Mouse (Mus musculus) midbrain, embryonic 14.5 days (tissue): ENCODE measurements at regions not wholly inside any gene's neighbourhood (a gene's known extent, or its start where the extent isn't known, plus 50 kb on each side); places are given as distances from the start of the nearest gene placed in this dataset.
A peak's percentile ranks its signal among the peaks of the same experiment; 100 is the strongest.

Source experiments
- ATAC-seq: fragments of 200-750 bp; cut with Nextera tagmentation; 2 replicates; pipeline ENCODE4 v1.8.0; 2017; ENCODE audit warnings: moderate number of reproducible peaks, moderate library complexity; ENCODE audit not compliant: low FRiP score, low TSS enrichment
- DNase-seq: peaks from one replicate; pipeline ENCODE4 v3.0.0-alpha.2; 2015
- H3K27ac ChIP-seq: fragments of 300-500 bp; sonication (generic); replicated peaks from 2 replicates; pipeline ENCODE4 v1.5.1; 2014; ENCODE audit warnings: mild to moderate bottlenecking, low read depth, low read length, moderate library complexity
- H3K27me3 ChIP-seq: fragments of 300-500 bp; sonication (generic); 2 replicates; pipeline ENCODE4 v1.6.1; 2014; ENCODE audit warnings: low read length, control low read depth, mixed read lengths; ENCODE audit not compliant: control insufficient read depth, insufficient read depth
- H3K36me3 ChIP-seq: fragments of 300-500 bp; sonication (generic); 2 replicates; pipeline ENCODE4 v1.6.1; 2014; ENCODE audit warnings: low read length, control low read depth; ENCODE audit not compliant: control insufficient read depth, insufficient read depth
- H3K4me1 ChIP-seq: fragments of 300-500 bp; sonication (generic); 2 replicates; pipeline ENCODE4 v1.6.1; 2014; ENCODE audit warnings: mild to moderate bottlenecking, antibody characterized with exemption, low read length, control low read depth; ENCODE audit not compliant: control insufficient read depth, insufficient read depth
- H3K4me2 ChIP-seq: fragments of 300-500 bp; sonication (generic); 2 replicates; pipeline ENCODE4 v1.6.1; 2014; ENCODE audit warnings: mild to moderate bottlenecking, low read length, moderate library complexity
- H3K4me3 ChIP-seq: fragments of 300-500 bp; sonication (generic); replicated peaks from 2 replicates; pipeline ENCODE4 v1.5.1; 2014; ENCODE audit warnings: low read depth, low read length
- H3K9ac ChIP-seq: fragments of 300-500 bp; sonication (generic); replicated peaks from 2 replicates; pipeline ENCODE4 v1.6.1; 2014; ENCODE audit warnings: mild to moderate bottlenecking, low read length, moderate library complexity
- H3K9me3 ChIP-seq: fragments of 300-500 bp; sonication (generic); 2 replicates; pipeline ENCODE4 v1.6.1; 2016; ENCODE audit warnings: low read length, control low read depth, mixed read lengths; ENCODE audit not compliant: control insufficient read depth
- WGBS: fragments of 180-500 bp; shearing (Covaris S2); extraction: QIAGEN DNeasy Blood & Tissue Kit; methylation state at CpG from one replicate; pipeline ENCODE4 v1.1.7; 2014; 5-methylcytosine and 5-hydroxymethylcytosine counted together

- Histone ChIP-seq H3K27me3 (no peaks in the 10 kb centered on the region), H3K4me1 (no peaks in the 10 kb centered on the region)
These were observed 322.7 kb downstream of the Rnf144a start for GRCm38 (mm10) chr12:26092311-26092710.

GRCm38 (mm10) chr12:26091865-26092264, 323.2 kb downstream of the Rnf144a start:
- no peaks in the 10 kb centered on the region for H3K27me3 ChIP-seq

More at GRCm38 (mm10) chr12:26092311-26092710, 322.7 kb downstream of the Rnf144a start:
- Histone ChIP-seq H3K4me3 (no peak overlapping the region), H3K4me2 (no peak overlapping the region), H3K27ac (no peak overlapping the region), H3K9ac (no peak overlapping the region), H3K9me3 (no peaks in the 10 kb centered on the region), H3K36me3 (no peaks in the 10 kb centered on the region)
- 73% methylated on average over 5 of the region's 5 CpGs for WGBS
- ATAC-seq = no peak
- no peak for DNase-seq

GRCm38 (mm10) chr12:26088389-26088788, 326.7 kb downstream of the Rnf144a start:
- Histone ChIP-seq H3K4me2 (no peak overlapping the region), H3K27me3 (no peaks in the 10 kb centered on the region), H3K9me3 (no peaks in the 10 kb centered on the region), H3K4me3 (no peak overlapping the region), H3K9ac (no peak overlapping the region), H3K4me1 (no peaks in the 10 kb centered on the region), H3K36me3 (no peaks in the 10 kb centered on the region), H3K27ac (no peak overlapping the region)
- DNase-seq = no peak
- no peak for ATAC-seq
- WGBS = 91% methylated on average over 3 of the region's 3 CpGs

More at GRCm38 (mm10) chr12:26091865-26092264, 323.2 kb downstream of the Rnf144a start:
- H3K9me3 ChIP-seq = no peaks in the 10 kb centered on the region
- no peak overlapping the region for H3K27ac ChIP-seq
- no peak overlapping the region for H3K4me3 ChIP-seq
- no peak overlapping the region for H3K9ac ChIP-seq
- 84% methylated on average over 3 of the region's 3 CpGs for WGBS
- H3K36me3 ChIP-seq = no peaks in the 10 kb centered on the region
- no peak overlapping the region for H3K4me2 ChIP-seq
- ATAC-seq = no peak
- DNase-seq = no peak
- H3K4me1 ChIP-seq = no peaks in the 10 kb centered on the region

GRCm38 (mm10) chr12:26086923-26087322, 328.1 kb downstream of the Rnf144a start:
- Histone ChIP-seq H3K9ac (no peak overlapping the region), H3K27me3 (no peaks in the 10 kb centered on the region), H3K27ac (no peak overlapping the region), H3K36me3 (no peaks in the 10 kb centered on the region), H3K4me2 (no peak overlapping the region), H3K4me1 (no peaks in the 10 kb centered on the region), H3K9me3 (no peaks in the 10 kb centered on the region), H3K4me3 (no peak overlapping the region)
- WGBS = 92% methylated on average over 4 of the region's 4 CpGs
- ATAC-seq (no peak), DNase-seq (no peak)

- no peak for DNase-seq
- 82% methylated on average over 3 of the region's 3 CpGs for WGBS
- H3K9ac ChIP-seq = no peak overlapping the region
- no peaks in the 10 kb centered on the region for H3K4me1 ChIP-seq
- H3K4me3 ChIP-seq = no peak overlapping the region
- H3K9me3 ChIP-seq = no peaks in the 10 kb centered on the region
- no peak overlapping the region for H3K27ac ChIP-seq
- no peak for ATAC-seq
- no peaks in the 10 kb centered on the region for H3K36me3 ChIP-seq
- H3K27me3 ChIP-seq = no peaks in the 10 kb centered on the region
- H3K4me2 ChIP-seq = no peak overlapping the region
These were observed 328.6 kb downstream of the Rnf144a start for GRCm38 (mm10) chr12:26086414-26086813.

GRCm38 (mm10) chr12:26079061-26079625, 335.9 kb downstream of the Rnf144a start:
- Histone ChIP-seq H3K27me3 (no peaks in the 10 kb centered on the region), H3K4me1 (no peaks in the 10 kb centered on the region), H3K4me2 (no peak overlapping the region), H3K9me3 (no peaks in the 10 kb centered on the region), H3K9ac (no peak overlapping the region), H3K27ac (no peak overlapping the region), H3K36me3 (no peaks in the 10 kb centered on the region), H3K4me3 (no peak overlapping the region)
- DNase-seq (peak; percentile 44), ATAC-seq (no peak)
- whole genome bisulfite sequencing = 47% methylated on average over 4 of the region's 4 CpGs

DNA sequence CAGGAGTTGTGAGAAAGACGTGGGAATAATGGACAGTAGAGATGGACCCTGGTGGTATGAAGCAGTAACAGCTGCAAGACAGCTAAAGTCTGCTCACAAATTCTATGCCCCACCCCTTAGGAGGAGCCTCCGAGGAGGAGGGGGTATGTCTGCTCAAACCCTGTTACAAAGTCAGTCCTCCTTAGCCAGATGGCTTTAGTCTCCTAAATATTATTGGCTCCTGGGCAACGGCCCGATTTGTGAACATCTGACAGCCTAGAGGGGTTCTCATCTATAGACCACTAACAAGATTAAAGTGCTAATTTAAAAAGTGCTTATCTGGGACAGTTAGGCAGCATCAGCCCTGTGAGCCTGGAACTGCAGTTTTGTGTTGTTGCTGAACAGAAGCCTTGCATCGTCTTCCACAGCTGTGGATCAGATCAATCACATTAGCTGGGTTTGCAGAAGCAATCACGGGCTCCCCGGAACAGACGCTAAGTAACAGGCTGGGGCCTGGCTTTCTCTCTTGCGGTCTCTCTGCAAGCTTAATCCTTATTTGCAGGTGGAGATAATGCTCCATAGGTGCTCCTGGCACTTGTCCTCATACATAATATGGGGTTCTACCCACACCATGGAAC, 339.3 kb downstream of the Rnf144a start:
- peak; percentile 58 for DNase-seq
- Histone ChIP-seq H3K4me3 (no peak overlapping the region), H3K9ac (no peak overlapping the region), H3K27ac (no peak overlapping the region), H3K4me2 (no peak overlapping the region), H3K9me3 (no peaks in the 10 kb centered on the region), H3K4me1 (no peaks in the 10 kb centered on the region), H3K27me3 (no peaks in the 10 kb centered on the region), H3K36me3 (no peaks in the 10 kb centered on the region)
- WGBS = 23% methylated on average over 9 of the region's 9 CpGs
- ATAC-seq = peak; percentile 58; the same call in 1 of the 2 replicates

DNA sequence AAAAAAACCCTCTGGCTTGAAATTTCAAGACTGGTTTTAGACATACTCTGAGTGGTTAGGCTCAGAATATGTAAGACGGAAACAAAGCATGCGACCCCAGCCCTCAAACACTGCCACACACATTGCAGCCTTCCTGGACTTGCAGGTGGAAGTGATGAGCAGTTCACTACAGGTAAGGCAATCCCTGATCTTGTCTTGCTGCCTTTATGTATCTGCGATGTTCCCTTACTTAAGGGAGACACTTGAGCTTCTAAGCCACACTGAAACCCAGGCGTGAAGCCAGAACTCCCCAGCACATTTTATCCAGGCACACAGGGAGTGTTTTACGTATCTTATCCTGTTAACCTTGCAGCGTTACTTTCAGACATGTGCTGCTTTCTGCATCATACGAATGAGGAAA, 342.9 kb downstream of the Rnf144a start:
- ATAC-seq (no peak), DNase-seq (no peak)
- peaks cover 10% of the 10 kb centered on the region for H3K4me1 ChIP-seq
- no peak overlapping the region for H3K27ac ChIP-seq
- no peak overlapping the region for H3K4me3 ChIP-seq
- 82% methylated on average over 7 of the region's 7 CpGs for WGBS
- no peaks in the 10 kb centered on the region for H3K9me3 ChIP-seq
- H3K27me3 ChIP-seq = no peaks in the 10 kb centered on the region
- H3K4me2 ChIP-seq = no peak overlapping the region
- no peak overlapping the region for H3K9ac ChIP-seq
- no peaks in the 10 kb centered on the region for H3K36me3 ChIP-seq

- H3K4me3 ChIP-seq = no peak overlapping the region
- H3K27me3 ChIP-seq = no peaks in the 10 kb centered on the region
- peaks cover 10% of the 10 kb centered on the region for H3K4me1 ChIP-seq
- no peaks in the 10 kb centered on the region for H3K9me3 ChIP-seq
- H3K27ac ChIP-seq = no peak overlapping the region
- WGBS = 8% methylated on average over 3 of the region's 3 CpGs
- no peaks in the 10 kb centered on the region for H3K36me3 ChIP-seq
- ATAC-seq = no peak
- H3K9ac ChIP-seq = no peak overlapping the region
- H3K4me2 ChIP-seq = no peak overlapping the region
- peak; percentile 89 for DNase-seq
These were observed 343.4 kb downstream of the Rnf144a start for GRCm38 (mm10) chr12:26071610-26072009.
